Mouse (Mus musculus): ENCODE data around the gene Olfr976.
"Not testable (repeated sequence)": the region's sequence is repeated elsewhere in the genome, so short reads cannot be mapped to it uniquely, and the experiment has no call there.

Gene Olfr976

DNA sequence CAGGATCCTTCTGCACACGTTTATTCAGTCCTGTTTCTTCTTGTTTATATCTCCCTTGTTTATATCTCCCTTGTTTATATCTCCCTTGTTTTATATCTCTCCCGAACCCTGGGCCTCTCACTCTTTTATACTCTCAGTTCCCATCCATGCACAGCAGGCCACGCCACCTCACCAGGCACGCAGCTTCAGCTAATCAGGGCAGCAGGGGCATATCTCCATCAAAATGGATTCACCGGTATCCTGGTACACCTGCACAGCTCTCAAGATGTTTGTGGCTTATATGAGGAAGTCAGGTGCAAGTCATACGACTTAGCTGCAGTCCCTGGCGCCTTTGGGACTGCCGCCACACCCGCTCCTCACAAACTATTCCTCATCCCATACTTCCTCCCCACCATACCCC, at the start of gene Olfr976:
Olfr976 (minus strand) TSS at position 101 of the 400 bp plus-strand sequence.
- DNase-seq (ENCODE audit: inconsistent age in 2 of 2, low spot score in 1 of 2), result not testable (repeated sequence)

DNA sequence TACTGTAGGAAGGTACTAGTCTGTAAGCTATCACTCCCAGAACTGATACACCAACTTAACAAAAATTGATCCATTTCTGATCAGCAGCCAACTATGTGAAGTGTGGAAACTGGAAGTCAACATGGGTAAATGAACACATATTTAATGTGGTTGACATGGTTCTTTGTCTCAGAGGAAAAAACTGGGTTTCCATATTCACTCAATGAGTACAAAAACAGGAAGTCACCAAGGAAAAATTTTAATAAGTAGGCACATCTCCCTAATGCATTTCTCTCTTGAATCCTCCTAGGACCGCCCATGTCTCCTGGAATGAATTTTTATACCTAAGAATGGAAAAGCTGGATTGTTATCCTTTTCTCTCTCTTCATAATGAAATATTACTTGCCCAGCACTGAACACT, 48.5 kb upstream of the Olfr976 start, which contains the start of gene Olfr980:
Olfr980 (minus strand) TSS at position 101 of the 400 bp plus-strand sequence.
- no peak for DNase-seq (ENCODE audit: inconsistent age in 2 of 2, low spot score in 1 of 2)

DNA sequence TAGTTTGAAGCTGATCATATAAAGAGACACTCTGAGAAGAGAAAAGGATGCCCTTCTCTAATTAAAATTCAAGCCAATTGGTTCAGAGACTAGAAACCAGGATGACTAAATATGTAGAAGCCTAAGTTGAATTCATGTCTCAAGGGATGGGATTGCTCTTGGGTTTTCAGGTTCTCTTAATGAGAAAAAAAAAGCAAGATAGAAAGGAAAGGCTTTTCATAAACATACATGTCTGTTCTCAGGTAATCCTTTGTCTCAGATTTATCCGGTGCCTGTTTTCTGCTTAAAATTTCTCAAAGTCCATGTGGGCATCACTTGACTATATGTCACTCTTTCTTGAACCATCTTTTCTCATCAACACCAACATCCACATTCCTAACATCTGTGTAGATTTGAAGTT, 42.4 kb upstream of the Olfr976 start, which contains the start of gene Olfr979:
Olfr979 (minus strand) TSS at position 101 of the 400 bp plus-strand sequence.
- DNase-seq (ENCODE audit: inconsistent age in 2 of 2, low spot score in 1 of 2), result no peak

DNA sequence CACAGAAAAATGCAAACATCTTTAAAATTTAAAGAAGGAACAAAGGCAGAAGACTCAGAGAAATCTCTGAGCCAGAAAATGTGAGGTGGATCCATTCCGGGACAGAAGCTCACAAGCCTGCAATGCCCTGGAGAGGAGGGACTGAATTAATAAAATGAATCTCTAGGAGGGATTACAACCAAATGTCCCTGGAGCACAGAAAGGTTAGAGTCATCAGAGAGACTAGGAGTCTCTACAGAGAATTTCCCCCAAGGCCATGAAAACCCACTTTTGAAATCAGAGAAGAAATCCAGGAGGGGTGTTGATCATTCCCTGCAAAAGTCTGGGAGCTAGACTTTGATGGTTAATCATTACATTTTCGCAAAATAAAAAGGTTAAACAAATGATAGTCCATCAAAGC, 30.9 kb upstream of the Olfr976 start, which contains the start of gene Olfr978:
Olfr978 (plus strand) TSS at position 301 of the 400 bp plus-strand sequence.
- no peak for DNase-seq (ENCODE audit: inconsistent age in 2 of 2, low spot score in 1 of 2)

DNA sequence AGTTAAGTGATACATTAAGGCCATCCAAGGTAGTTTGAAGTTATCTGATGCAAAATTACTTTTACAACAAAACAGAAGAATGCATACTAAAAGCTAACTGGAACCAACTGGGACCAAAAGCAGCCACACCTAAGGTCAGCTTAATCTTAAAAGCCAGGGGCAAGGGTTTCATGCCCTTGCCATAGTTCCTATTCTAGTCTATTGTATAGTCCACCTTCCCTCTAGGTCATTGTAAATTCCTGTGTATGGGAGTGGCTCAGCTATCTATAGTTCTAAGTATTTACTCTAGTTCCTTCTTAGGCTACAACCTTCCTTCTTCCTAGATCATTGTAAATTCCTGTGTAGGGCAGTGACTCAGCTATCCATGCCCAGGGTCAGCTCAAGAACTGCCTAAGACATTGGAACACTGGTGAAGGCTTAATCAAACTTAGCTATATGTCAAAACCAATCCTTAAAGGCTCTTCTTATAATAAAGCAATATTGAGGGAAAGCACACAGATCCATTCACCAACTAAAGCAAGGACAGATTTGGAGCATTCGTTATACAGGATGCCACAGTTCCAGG, 15.7 kb upstream of the Olfr976 start:
- DNase-seq (ENCODE audit: inconsistent age in 2 of 2, low spot score in 1 of 2), result not testable (repeated sequence)

DNA sequence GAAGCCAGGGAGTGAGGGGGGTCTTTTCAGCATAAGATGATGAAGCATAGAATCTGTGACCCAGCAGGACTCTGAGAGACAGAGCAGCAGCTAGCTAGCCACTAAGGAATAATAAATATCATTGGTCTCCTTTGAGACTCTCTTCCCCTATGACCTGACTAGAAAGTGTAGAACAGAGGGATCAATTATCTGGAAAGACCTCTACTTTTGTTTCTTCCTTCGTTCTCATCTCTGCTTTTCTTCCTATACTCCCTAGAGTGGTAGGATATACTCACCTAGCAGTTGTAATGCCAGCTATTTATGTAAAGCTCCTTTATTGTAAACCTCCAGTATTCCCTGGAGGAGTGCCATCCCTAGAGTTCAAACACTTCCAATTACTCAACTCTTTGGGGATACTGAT, 9.0 kb downstream of the Olfr976 start, which contains the start of gene Olfr975:
Olfr975 (minus strand) TSS at position 101 of the 400 bp plus-strand sequence.
- no peak for DNase-seq (ENCODE audit: inconsistent age in 2 of 2, low spot score in 1 of 2)

DNA sequence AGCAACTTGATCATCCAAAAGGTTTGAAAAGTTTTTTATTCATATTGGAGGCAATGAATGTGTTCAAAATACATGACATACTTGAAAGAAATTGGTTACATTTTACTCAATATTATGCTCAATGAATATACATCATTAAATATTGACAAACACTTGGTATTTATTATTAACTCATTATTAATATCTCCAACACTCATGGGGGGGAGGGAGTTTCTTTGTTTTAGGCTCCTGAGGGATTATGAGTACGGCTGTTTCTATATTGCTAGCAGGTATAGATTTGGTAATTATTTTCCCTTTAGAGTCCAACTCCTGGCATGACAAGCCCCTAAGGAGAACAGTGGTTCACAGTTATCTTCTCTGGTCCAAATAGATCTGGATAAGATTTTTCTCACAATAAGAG, 23.7 kb downstream of the Olfr976 start, which contains the start of gene Olfr974:
Olfr974 (plus strand) TSS at position 301 of the 400 bp plus-strand sequence.
- DNase-seq (ENCODE audit: inconsistent age in 2 of 2, low spot score in 1 of 2), result no peak

DNA sequence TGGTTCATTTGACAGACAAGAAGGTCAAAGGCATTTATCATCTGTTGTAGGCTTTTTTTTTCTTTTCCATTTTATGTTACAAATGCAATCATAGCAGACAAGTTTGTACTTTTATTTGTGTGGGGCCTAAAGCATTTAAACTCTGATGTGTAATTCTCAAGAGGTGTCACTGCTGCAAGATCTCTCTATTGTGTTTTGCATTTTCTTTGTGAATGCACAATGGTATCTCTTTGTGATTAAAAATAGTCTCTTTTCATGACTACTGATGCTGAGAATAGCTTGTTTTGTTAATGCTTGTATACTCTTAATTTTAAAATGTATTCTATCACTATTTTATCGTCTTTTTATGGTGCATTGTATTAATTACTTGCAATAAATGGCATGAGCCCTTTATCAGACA, 32.1 kb downstream of the Olfr976 start:
- DNase-seq (ENCODE audit: inconsistent age in 2 of 2, low spot score in 1 of 2), result not testable (repeated sequence)

DNA sequence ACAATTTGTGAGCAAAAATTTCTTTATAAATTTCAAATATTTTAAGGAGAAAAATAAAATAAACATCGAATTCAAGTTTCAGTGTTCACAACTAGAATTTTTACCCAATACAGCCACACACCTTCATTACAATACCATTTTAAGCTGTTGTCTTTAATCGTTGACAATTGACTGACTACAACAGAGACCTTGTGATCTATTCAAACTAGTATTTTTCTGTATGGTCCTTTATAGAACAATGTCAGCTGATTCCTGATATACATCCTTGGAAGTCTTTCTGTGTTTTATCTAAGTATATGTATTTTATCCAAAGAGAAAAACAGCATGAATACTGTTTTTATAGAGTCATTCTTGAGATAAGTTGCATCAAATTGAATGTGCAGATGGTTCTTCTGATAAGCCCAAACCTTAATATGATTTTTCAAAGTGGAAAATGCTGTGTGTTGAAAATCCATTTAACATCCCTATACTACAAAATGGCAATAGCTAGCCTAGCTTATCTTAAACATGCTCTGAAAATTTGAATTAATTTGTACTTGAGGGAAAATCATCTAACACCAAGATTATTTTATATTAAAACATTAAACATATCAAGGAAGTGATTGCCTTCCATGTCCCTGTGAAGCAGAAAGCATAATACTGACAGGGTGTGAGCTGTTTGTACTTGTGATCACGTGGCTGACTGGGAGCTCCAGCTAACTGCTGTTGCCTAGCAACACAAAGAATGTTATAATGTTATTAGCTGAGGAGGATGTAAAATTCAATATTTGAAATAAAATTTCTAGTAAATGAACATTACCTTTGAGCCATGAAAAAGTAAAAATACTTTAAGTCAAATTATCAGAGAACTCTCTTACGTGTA, 32.7 kb downstream of the Olfr976 start:
- not testable (repeated sequence) for DNase-seq (ENCODE audit: inconsistent age in 2 of 2, low spot score in 1 of 2)

DNA sequence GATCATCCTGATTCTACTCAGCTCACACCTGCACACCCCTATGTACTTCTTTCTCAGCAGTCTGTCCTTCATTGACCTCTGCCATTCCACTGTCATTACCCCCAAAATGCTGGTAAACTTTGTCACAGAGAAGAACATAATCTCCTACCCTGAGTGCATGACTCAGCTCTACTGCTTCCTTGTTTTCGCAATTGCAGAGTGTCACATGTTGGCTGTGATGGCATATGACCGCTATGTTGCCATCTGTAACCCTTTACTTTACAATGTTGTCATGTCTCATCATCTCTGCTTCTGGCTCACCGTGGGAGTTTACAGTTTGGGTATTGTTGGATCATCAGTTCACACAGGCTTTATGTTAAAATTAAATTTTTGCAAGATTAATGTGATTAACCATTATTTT, 51.0 kb downstream of the Olfr976 start:
- no peak for DNase-seq (ENCODE audit: inconsistent age in 2 of 2, low spot score in 1 of 2)

DNA sequence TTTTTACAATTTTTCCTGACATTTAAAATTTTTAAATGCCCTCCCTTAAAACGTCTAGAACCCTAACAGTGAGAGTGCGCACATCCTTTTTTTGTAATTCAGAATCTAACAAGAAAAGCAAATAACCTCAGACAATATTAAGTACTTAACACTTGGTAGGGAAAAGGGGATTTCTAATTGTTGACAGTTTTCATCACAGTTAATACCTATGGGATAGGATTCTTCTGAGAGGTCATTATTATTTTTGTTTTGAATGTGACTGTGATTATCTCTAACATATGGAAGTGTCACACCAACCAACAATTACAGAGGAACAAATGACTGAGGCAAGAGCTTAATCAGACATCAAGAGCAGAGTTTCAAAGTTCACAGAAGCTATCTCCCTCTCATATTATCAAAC, 53.9 kb downstream of the Olfr976 start, which contains the start of gene Olfr229:
Olfr229 (plus strand) TSS at position 301 of the 400 bp plus-strand sequence.
- DNase-seq (ENCODE audit: inconsistent age in 2 of 2, low spot score in 1 of 2), result no peak

DNA sequence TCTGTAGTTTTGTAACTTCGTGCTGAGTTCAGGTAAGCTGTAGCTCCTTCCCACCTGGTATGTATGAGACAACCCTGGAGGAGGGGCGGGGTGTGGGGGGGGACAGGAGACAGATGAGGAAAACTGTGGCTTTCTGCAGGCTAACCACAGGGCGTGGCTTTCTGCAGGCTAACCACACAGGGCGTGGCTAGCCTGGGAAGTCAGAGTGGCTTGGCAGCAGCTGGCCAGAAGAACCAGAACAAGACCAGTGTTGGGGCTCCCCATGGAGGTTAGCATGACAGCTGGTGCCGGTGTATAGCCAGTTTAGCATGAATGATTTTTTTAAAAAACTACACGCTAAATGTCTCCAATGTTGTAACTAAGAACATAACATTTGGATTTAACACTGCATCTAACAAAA, 55.8 kb downstream of the Olfr976 start:
- no peak for DNase-seq (ENCODE audit: inconsistent age in 2 of 2, low spot score in 1 of 2)

Data from adrenal gland, adult (tissue).